ENCODE assay signal across 8 mouse cellular contexts in the genomic region with DNA sequence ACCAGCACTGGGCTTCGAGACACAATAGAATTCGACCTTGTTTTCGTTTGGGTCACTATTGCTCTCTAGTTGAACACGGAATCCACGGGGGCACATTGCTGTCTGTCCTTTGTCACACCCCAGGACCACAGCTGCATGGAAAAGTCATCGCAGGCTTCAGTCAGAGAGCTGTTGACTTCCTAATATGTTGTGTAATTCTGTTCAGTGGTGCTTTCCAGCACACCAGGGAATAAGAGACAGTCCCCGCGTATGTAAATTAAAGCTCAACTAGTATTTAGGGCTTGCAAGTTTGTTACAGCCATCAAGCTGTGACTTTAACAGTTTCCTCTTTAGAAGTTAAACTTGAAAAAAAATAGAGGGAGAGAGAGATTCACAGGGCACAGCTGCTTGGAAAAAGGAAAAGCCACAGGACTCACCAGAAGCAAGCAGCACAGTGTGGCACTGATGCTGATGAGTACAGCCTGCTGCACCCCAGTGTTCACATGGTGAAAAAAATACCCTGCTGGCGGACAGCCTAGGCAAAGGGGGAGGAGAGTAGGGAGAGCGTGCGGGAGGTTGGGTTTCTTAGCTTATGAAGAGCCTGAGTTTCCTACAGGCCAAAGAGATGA. TPM values are rescaled to one million over a fixed set of nuclear protein-coding genes. Genes with fewer than 3 reads are reported as not detected.
DNase-seq lines count a peak whose midpoint lies in the region; ATAC-seq and TF ChIP-seq lines count a peak whose summit lies in the region.

No protein-coding gene starts in this region.

- intact Hi-C loops in left cerebral cortex, postnatal 25 days (cut with DNase I) = loop anchor here (1.0 to 5.0 kb wide), 4 partner anchors 18 to 636 kb away; no protein-coding TSS in a partner anchor

- CTCF ChIA-PET in Patski (lab: Charles Lee) = interaction anchor here (1.2 to 3.6 kb wide), 7 partner anchors 9 to 52 kb away, joined by 3 to 18 read pairs (median 5); no protein-coding TSS in a partner anchor

- no peak for TF ChIP-seq CTCF in Patski (IDR thresholded peaks at IDR 0.05)
- peak; percentile 21 for TF ChIP-seq CTCF in forebrain, postnatal 0 days (IDR thresholded peaks at IDR 0.05; ENCODE audit: low read depth)

- POLR2A ChIA-PET in Patski (lab: Charles Lee) = interaction anchor here (0.6 to 1.5 kb wide), 4 partner anchors 9 to 63 kb away, joined by 3 to 4 read pairs (median 4); no protein-coding TSS in a partner anchor

- peaks cover 4% of the 10 kb centered on the region; the same call in 1 of the 2 replicates for H3K4me1 ChIP-seq in forebrain, embryonic 13.5 days
- H3K4me1 ChIP-seq in forebrain, embryonic 10.5 days = peaks cover 11% of the 10 kb centered on the region; the same call in 1 of the 2 replicates
- no peaks in the 10 kb centered on the region for H3K4me1 ChIP-seq in forebrain, postnatal 0 days (ENCODE audit: insufficient read depth)

- H3K36me3 ChIP-seq in forebrain, embryonic 13.5 days (ENCODE audit: poor library complexity, severe bottlenecking) = no peaks in the 10 kb centered on the region
- no peaks in the 10 kb centered on the region for H3K36me3 ChIP-seq in forebrain, embryonic 10.5 days (replicated peaks)
- no peaks in the 10 kb centered on the region for H3K36me3 ChIP-seq in forebrain, postnatal 0 days (ENCODE audit: insufficient read depth)

- DNase-seq in forebrain, embryonic 10.5 days (ENCODE audit: extremely low spot score, low spot score) = no peak
- no peak for DNase-seq in Patski (ENCODE audit: low read depth, low spot score)
- peak; percentile 69 for DNase-seq in forebrain, postnatal 0 days
- DNase-seq in kidney, adult 18-20 months = peak; percentile 26
- peak; percentile 72 to 94 for DNase-seq in left cerebral cortex, postnatal 25 days (ENCODE audit: low spot score in 2 of 2)
- peak; percentile 62 for DNase-seq in thymus, postnatal 14 days

- peak; percentile 63; the same call in 1 of the 2 replicates for ATAC-seq in forebrain, embryonic 13.5 days
- peak; percentile 60 for ATAC-seq in Patski
- peak; percentile 92 for ATAC-seq in forebrain, postnatal 0 days
- ATAC-seq in megakaryocyte progenitor cell, adult 5-6 weeks (replicated peaks; ENCODE audit: poor library complexity) = peak; percentile 66

- no peak overlapping the region for H3K4me3 ChIP-seq in forebrain, embryonic 13.5 days
- H3K4me3 ChIP-seq in forebrain, embryonic 10.5 days = no peak overlapping the region
- H3K4me3 ChIP-seq in forebrain, postnatal 0 days (ENCODE audit: low read depth, low read length) = no peak overlapping the region

- no peak overlapping the region for H3K4me2 ChIP-seq in forebrain, embryonic 13.5 days
- H3K4me2 ChIP-seq in forebrain, postnatal 0 days (ENCODE audit: low read depth) = no peak overlapping the region

- H3K9ac ChIP-seq in forebrain, embryonic 13.5 days = no peak overlapping the region
- no peak overlapping the region for H3K9ac ChIP-seq in forebrain, postnatal 0 days

- no peaks in the 10 kb centered on the region for H3K9me3 ChIP-seq in forebrain, embryonic 13.5 days (replicated peaks)
- H3K9me3 ChIP-seq in forebrain, embryonic 10.5 days = no peaks in the 10 kb centered on the region
- no peaks in the 10 kb centered on the region for H3K9me3 ChIP-seq in forebrain, postnatal 0 days (ENCODE audit: low read length)

- no peaks in the 10 kb centered on the region for H3K27me3 ChIP-seq in forebrain, embryonic 13.5 days
- 0 out of 2 replicates have a peak, but pooled peaks cover 4% of the 10 kb centered on the region for H3K27me3 ChIP-seq in forebrain, embryonic 10.5 days (ENCODE audit: poor library complexity, severe bottlenecking)
- no peaks in the 10 kb centered on the region for H3K27me3 ChIP-seq in Patski
- no peaks in the 10 kb centered on the region for H3K27me3 ChIP-seq in forebrain, postnatal 0 days (ENCODE audit: insufficient read depth, low read length)

- 47% methylated on average over 11 of the region's 11 CpGs for WGBS in forebrain, embryonic 13.5 days
- 60% methylated on average over 11 of the region's 11 CpGs for WGBS in forebrain, embryonic 10.5 days
- 36% methylated on average over 11 of the region's 11 CpGs for WGBS in forebrain, postnatal 0 days

- H3K27ac ChIP-seq in forebrain, embryonic 13.5 days = no peak overlapping the region
- H3K27ac ChIP-seq in forebrain, embryonic 10.5 days = no peak overlapping the region
- no peak overlapping the region for H3K27ac ChIP-seq in forebrain, postnatal 0 days (ENCODE audit: low read depth, low read length)

- in situ Hi-C loops in Patski (cut with MboI; ENCODE audit: low pct_unique_long_range_greater_than_20kb) = no loop called here

RNA-seq across cellular contexts. Expression of a gene that starts 3.1 kb away (rescaled TPM):
- 0.13 TPM in 1 of 2 replicates, not detected in the other for polyA plus RNA-seq in forebrain, embryonic 13.5 days (2015; fragmentation: Nextera tagmentation; extraction: Ambion mirVana)
- polyA plus RNA-seq in forebrain, embryonic 10.5 days (2016; fragmentation: Nextera tagmentation; extraction: Ambion mirVana) = 0.26 TPM in 1 of 2 replicates, not detected in the other
- polyA plus RNA-seq in Patski (2021) = not detected
- 0.23 TPM in 1 of 2 replicates, not detected in the other for total RNA-seq in forebrain, postnatal 0 days (2014; rRNA removed)
- 0.40 TPM in 1 of 2 replicates, not detected in the other for polyA plus RNA-seq in forebrain, postnatal 0 days (2015; fragmentation: Nextera tagmentation; extraction: Ambion mirVana)
- 1 to 10 TPM; 1.9 to 4.8 TPM for total RNA-seq in left cerebral cortex, postnatal 25 days (2021)
- 41.2 and 51.4 TPM in 2 replicates for total RNA-seq in megakaryocyte progenitor cell, adult 5-6 weeks (2015)
- 30.2 and 46.1 TPM in 2 replicates for total RNA-seq in megakaryocyte progenitor cell, adult 5-6 weeks (2017)

Comparison
In these comparisons a context has a peak if more than half of its experiments do, and no peak if none do; other contexts are left out.
1. DNase-seq: peak in forebrain, postnatal 0 days (single experiment), kidney, adult 18-20 months (single experiment), left cerebral cortex, postnatal 25 days (2 of 2) and thymus, postnatal 14 days (single experiment); none in forebrain, embryonic 10.5 days (single experiment) and Patski (single experiment).
2. Peak in every context shown above with its lines, with median percentiles within 50 percentile points of each other: ATAC-seq.